Mouse (Mus musculus) myocyte (in vitro differentiated cells): ENCODE results near the gene Ulk4.

Experiments used
- CEBPB ChIP-seq: IDR thresholded peaks from 2 replicates; pipeline ENCODE4 v1.6.1; 2011; ENCODE audit warnings: mild to moderate bottlenecking, moderate library complexity; ENCODE audit not compliant: poor library complexity, insufficient read depth, severe bottlenecking
- MAX ChIP-seq: IDR thresholded peaks from one replicate; pipeline ENCODE4 v1.6.1; 2011; ENCODE audit warnings: low read depth, mild to moderate bottlenecking, control low read depth
- MYOD1 ChIP-seq, 3 experiments: IDR thresholded peaks; one replicate each; pipeline ENCODE4 v1.6.1; 2011; ENCODE audit warnings: control low read depth in 2 of 3, low read depth in 2 of 3, mild to moderate bottlenecking in 2 of 3, moderate library complexity in 1 of 3; ENCODE audit not compliant: insufficient read length in 2 of 3, control insufficient read depth in 1 of 3
- MYOG ChIP-seq, 3 experiments: IDR thresholded peaks; one replicate each; pipeline ENCODE4 v1.6.1; 2011; ENCODE audit warnings: control low read depth in 2 of 3, low read depth in 2 of 3, mild to moderate bottlenecking in 2 of 3; ENCODE audit not compliant: insufficient read length in 2 of 3, control insufficient read depth in 1 of 3, insufficient read depth in 1 of 3
- POLR2A ChIP-seq: IDR thresholded peaks from one replicate; pipeline ENCODE4 v1.6.1; 2011; ENCODE audit warnings: low read depth, mild to moderate bottlenecking, control low read depth, moderate library complexity; ENCODE audit not compliant: insufficient read length
- POLR2AphosphoS2 ChIP-seq: IDR thresholded peaks from one replicate; pipeline ENCODE4 v1.6.1; 2011; ENCODE audit warnings: low read depth, control low read depth; ENCODE audit not compliant: insufficient read length
- SRF ChIP-seq: IDR thresholded peaks from one replicate; pipeline ENCODE4 v1.6.1; 2011; ENCODE audit warnings: low read depth; ENCODE audit not compliant: control insufficient read depth, insufficient read length
- TCF3 ChIP-seq: IDR thresholded peaks from one replicate; pipeline ENCODE4 v1.6.1; 2011; ENCODE audit warnings: low read depth, control low read depth; ENCODE audit not compliant: insufficient read length
- USF1 ChIP-seq: IDR thresholded peaks from one replicate; pipeline ENCODE4 v1.6.1; 2011; ENCODE audit warnings: low read depth, mild to moderate bottlenecking, control low read depth, moderate library complexity

DNA sequence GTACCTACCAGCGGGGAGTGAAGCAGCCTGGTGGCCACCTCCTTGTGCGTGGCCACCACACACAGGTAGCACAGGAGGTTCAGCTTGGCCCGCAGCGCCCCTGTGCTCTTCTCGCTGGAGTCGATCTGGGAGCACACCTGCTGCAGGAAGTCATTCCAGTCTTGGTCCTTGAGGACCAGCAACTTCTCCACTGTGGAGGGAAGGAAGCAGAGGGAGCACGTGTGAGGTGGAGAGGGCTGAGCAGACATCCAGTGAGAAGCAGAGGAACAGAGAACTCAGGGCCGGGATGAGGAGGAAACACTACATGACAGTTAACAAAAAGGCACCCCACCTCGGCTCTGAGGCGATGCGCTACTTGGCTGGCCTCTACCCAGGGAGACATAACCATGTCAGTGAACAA lies 26.1 kb downstream of the Ulk4 start:
- TF ChIP-seq POLR2AphosphoS2: no peak
- TF ChIP-seq MYOD1 (IDR thresholded peaks at IDR 0.05; ENCODE audit: control insufficient read depth in 1 of 3, insufficient read length in 2 of 3, low read depth in 2 of 3): no peak
- TF ChIP-seq POLR2A: no peak
- no peak for TF ChIP-seq TCF3
- TF ChIP-seq MAX: no peak
- TF ChIP-seq CEBPB: no peak
- no peak for TF ChIP-seq USF1
- no peak for TF ChIP-seq MYOG (IDR thresholded peaks at IDR 0.05; ENCODE audit: control insufficient read depth in 1 of 3, insufficient read depth in 1 of 3, insufficient read length in 2 of 3, low read depth in 2 of 3)
- no peak for TF ChIP-seq SRF
